Mouse (Mus musculus): Measurements from ENCODE around the gene Zfand2a. TPM values are rescaled to one million over a fixed set of nuclear protein-coding genes. Genes with fewer than 3 reads are reported as not detected.
A peak's percentile ranks its signal among the peaks of the same experiment; 100 is the strongest.

Zfand2a gene
- 10 to 100 TPM; 53.9 to 60.0 TPM for total RNA-seq (2021)
- long read RNA-seq, experiment 1, transcript Zfand2a-202 (7 exons, 3,121 nt): major isoform, 7 of 14 reads
- long read RNA-seq, experiment 1, partial matches to known transcripts: 0 of 14 reads
- long read RNA-seq, experiment 1, other reads (novel, unspliced or antisense): 3 of 14 reads
- long read RNA-seq, experiment 2, transcript Zfand2a-202 (7 exons, 3,121 nt): major isoform, 7 of 16 reads
- long read RNA-seq, experiment 2, transcript Zfand2a-201 (7 exons, 3,169 nt): minor isoform, 5 of 16 reads
- long read RNA-seq, experiment 2, partial matches to known transcripts: 0 of 16 reads
- long read RNA-seq, experiment 2, other reads (novel, unspliced or antisense): 4 of 16 reads

DNA sequence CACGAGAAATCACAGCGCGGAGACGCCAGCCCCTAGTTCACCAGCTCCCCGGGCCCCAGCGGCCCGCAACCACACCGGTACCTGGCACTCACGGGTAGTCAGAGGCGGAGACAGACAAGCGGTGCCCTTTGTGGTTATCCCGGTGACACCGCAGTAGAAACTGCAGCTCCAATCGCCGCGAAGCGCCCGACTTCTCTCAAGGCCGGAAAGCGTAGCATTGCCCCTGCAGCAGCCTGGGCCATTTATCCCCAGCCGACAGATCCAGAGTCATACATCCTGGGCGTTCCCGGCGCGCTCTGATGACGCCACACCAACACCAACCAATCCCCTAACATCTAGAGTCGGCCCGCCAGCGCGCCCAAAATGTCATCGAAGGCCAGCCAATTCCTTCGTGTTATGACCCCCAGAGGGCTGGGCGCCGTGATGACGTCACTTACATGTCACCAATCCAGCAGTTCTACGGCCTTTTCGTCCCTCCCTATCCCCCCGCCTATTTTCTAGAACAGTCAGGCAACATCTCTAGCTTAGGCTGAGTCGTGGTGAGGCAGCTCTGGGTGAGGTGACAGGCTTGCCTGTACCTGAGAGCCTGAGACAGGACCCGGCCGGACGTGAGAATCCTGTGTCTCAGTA is at the start of gene Zfand2a:
Gene Zfand2a (minus strand): TSS at position 365 of the 630 bp plus-strand sequence.
- DNase-seq (ENCODE audit: extremely low spot score in 1 of 2, low spot score in 2 of 2): peak; percentile 99
- peak within 1 kb of the TSS; percentile 95 for H3K4me3 ChIP-seq
- no peak for TF ChIP-seq CTCF (IDR thresholded peaks at IDR 0.05)
- intact Hi-C loops (cut with DNase I): no loop called here
- H3K27ac ChIP-seq: peak within 1 kb of the TSS; percentile 95

DNA sequence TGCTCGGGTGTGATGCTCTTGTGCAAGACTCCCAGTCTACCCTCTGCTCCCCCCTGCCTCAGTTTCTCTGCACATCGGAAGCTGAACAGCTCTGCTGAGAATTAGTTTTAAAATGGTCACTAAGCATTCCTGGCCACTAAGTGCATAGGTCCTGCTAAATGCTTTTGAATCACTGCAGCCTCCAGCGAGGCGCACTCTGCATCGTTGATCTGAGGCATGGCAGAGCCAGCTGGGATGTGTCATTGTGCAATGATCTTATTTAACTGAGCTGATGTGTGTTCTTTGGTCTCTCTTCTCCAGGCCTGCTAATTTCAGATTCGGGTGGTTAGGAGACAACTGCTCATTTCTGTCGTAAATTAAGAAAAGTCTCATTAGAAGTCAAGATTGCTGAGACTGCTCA is 44.5 kb upstream of the Zfand2a start:
- DNase-seq (ENCODE audit: extremely low spot score in 1 of 2, low spot score in 2 of 2): no peak
- Histone ChIP-seq H3K27ac (no peak overlapping the region), H3K4me3 (no peak overlapping the region)
- intact Hi-C loops (cut with DNase I): no loop called here
- no peak for TF ChIP-seq CTCF (IDR thresholded peaks at IDR 0.05)

DNA sequence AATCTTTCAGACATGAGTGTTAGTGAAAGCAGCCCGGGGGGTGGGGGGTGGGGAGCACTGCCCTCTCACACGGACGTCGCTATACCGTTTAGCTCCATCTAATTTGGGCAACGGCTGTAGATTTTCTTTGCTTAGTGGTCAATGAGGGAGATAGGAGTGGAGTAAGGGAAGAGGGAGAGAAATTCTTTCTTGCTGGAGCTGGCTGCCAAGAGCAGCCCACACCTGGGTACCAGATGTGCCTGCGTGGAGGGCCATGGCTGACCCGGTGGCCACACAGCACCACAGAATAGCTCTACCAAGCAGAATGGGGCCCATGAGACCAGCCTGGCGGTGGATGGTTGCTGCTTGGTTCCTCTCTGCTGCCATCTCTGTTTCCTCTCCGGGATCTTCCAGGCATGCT is 37.6 kb upstream of the Zfand2a start:
- no peak overlapping the region for H3K27ac ChIP-seq
- TF ChIP-seq CTCF (IDR thresholded peaks at IDR 0.05): no peak
- intact Hi-C loops (cut with DNase I): no loop called here
- DNase-seq (ENCODE audit: extremely low spot score in 1 of 2, low spot score in 2 of 2): no peak
- no peak overlapping the region for H3K4me3 ChIP-seq

DNA sequence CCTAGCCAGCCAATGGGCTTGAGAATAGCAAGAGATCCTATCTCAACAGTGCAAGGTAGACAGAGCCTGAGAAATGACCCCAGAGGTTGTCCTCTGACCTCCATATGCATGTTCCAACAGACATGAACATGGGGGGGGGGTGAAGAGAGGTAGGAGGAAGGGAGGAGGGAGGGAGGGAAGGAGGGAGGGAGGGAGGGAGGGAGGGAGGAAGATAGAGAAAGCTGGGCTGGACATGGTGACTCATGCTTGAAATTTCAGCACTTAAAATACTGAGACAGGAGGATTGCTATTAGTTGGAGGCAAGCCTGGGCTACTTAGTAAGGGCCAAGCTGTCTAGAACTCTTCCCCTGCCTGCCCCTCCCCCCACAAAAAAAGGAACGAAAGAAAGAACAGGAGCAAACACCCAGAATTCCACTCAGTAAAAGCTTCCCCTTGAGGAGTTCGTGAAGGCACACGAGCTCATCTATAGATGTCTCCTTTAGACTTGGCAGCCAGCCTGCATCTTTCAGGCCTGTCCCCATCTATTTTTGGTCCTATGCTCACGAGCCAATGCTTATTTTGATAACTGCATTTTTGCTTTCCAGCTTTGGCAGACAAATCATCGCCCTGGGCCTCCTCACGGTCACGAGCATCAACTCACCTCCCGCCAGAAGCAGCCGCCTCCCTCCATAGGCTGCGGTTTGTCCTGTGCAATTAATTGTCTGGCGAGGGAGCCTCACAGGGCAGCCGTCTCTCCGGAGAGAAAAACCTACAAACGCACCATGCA is 35.9 kb upstream of the Zfand2a start:
- no peak for TF ChIP-seq CTCF (IDR thresholded peaks at IDR 0.05)
- DNase-seq (ENCODE audit: extremely low spot score in 1 of 2, low spot score in 2 of 2): no peak
- intact Hi-C loops (cut with DNase I): no loop called here
- H3K27ac ChIP-seq: no peak overlapping the region
- no peak overlapping the region for H3K4me3 ChIP-seq

DNA sequence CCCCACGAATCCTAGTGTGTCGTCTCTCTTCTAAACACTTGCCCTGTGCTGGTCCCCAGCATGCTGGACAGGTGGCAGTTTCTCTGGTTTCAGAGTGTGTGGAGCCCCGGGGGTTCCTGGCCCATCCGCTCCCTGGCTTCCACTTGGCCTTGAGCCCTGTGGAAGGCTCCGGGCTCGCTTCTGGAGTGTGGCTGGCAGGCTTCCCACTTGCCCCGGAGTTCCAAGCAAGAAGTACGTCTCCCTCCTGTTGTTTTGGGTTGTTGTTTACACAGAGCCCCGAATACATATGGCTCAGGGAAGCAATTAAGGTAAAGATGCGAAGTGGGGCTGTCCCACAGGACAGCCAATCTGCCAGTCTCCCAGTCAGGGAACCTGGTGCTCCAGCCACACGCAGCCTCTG is 31.9 kb upstream of the Zfand2a start:
- Histone ChIP-seq H3K27ac (no peak overlapping the region), H3K4me3 (no peak overlapping the region)
- TF ChIP-seq CTCF (IDR thresholded peaks at IDR 0.05): no peak
- intact Hi-C loops (cut with DNase I): no loop called here
- no peak for DNase-seq (ENCODE audit: extremely low spot score in 1 of 2, low spot score in 2 of 2)

DNA sequence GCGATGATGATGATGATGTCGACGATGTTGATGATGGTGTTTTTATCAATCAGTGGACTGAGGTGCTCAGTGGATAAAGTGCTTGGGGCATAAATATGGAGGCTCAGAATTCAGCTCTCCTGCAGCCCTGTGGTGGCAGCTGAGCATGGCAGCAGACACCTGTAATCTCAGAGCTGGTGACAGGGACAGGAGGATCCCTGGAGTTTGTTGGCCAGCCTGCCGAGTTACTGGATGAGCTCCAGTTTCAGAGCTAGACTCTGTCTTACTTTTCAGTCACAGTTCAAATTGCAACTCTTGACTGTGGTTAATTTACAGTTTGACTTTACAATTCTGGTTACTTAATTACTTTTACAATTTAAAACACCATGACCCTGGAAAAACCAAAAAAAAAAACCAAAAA is 27.9 kb upstream of the Zfand2a start:
- H3K4me3 ChIP-seq: no peak overlapping the region
- intact Hi-C loops (cut with DNase I): no loop called here
- no peak overlapping the region for H3K27ac ChIP-seq
- TF ChIP-seq CTCF (IDR thresholded peaks at IDR 0.05): no peak
- DNase-seq (ENCODE audit: extremely low spot score in 1 of 2, low spot score in 2 of 2): no peak

DNA sequence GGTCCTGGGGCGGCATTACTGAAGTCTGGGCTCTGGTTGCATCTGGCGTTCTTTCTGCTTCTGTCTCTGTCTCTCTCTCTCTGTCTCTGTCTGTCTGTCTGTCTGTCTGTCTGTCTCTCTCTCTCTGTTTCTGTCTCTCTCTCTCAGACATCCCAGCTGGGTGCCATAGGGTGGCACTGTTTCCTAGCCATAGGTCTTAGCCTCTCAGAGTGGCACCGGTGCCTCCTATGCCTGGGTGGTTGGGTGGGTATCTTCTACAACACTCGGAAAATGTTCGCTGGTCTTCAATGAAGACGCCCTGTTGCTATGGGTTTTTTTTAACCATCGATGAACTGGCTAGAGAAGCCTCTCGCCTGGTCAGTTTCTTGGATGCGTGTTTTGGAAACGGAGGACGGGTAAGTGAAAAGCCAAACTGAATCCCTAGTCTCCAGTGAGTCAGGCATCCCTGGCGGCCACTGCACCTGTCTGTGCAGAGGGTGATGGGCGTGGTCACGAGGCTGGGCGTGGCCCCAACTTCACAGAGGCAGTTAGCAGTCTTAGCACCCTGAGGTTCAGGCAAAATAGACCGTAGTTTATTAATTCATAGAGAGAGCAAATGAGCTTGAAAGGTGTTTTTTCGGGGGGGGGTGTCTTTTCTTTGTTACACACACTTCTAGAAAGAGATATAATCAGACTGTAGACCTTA is 26.5 kb upstream of the Zfand2a start:
- Histone ChIP-seq H3K27ac (no peak overlapping the region), H3K4me3 (no peak overlapping the region)
- peak; percentile 11 for TF ChIP-seq CTCF (IDR thresholded peaks at IDR 0.05)
- DNase-seq (ENCODE audit: extremely low spot score in 1 of 2, low spot score in 2 of 2): no peak
- intact Hi-C loops (cut with DNase I): no loop called here

DNA sequence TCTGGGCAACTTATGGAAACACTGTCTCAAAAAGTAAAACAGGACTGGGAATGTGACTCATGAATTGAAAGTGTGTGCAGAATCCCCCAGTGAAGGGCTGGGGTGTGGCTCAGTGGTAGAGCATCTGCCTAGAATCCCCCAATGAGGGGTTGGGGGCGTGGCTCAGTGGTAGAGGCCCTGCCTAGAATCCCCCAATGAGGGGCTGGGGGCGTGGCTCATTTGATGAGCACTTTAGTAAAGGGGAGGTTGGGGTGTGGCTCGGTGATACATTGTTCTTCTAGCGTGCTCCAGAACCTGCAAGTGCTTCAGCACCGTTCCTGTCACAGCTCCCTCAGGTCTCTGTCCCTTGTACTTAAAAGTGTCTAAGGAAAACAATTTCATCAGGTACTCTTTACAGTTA is 21.9 kb upstream of the Zfand2a start:
- no peak for DNase-seq (ENCODE audit: extremely low spot score in 1 of 2, low spot score in 2 of 2)
- no peak for TF ChIP-seq CTCF (IDR thresholded peaks at IDR 0.05)
- intact Hi-C loops (cut with DNase I): no loop called here
- no peak overlapping the region for H3K4me3 ChIP-seq
- no peak overlapping the region for H3K27ac ChIP-seq

DNA sequence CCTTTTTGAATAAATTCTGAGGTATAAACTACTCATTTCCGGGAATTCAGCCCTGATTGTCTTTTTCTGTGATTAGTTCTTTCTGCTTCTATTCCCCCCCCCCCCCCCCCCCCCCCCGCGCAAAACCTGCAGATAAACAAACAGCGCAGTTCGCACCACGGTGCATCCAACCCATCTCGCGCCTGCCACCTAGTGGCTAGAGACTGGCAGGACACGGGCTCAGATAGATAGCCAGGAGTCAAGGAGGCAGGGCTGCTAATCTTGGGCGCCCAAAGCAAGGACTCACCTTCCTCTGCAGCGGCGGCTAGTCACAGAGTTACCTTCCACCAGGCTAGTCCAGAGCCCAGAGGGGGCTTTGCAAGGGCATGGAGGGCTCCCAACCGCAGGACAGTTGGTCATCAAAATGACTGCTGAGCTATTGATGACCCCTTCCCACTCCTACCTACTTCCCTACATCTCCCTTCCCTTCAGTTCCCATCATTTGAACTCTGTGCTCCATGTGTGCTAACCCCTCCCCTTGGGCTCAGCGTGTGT is 20.8 kb upstream of the Zfand2a start:
- TF ChIP-seq CTCF (IDR thresholded peaks at IDR 0.05): peak; percentile 80
- Histone ChIP-seq H3K27ac (no peak overlapping the region), H3K4me3 (no peak overlapping the region)
- intact Hi-C loops (cut with DNase I): no loop called here
- peak; percentile 72 to 80 for DNase-seq (ENCODE audit: extremely low spot score in 1 of 2, low spot score in 2 of 2)

DNA sequence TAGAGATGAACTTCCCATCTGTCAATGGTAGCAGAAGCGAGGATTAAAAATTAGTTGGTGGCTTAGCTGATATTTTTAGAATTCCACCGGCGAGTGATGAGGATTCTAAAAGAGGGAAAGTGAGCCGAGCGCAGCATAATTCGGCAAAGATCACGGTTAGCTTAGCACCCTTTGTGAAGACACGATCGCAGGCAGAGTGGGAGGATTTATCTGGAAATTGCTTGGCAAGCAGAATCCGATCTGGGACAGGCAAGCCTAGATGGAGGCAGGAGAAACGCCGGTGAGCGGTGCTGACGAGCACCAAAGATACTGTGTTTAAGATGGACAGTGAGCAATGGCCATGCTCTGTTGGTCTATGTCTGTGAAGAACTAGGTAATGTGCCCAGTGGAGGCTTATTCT is 17.9 kb upstream of the Zfand2a start:
- DNase-seq (ENCODE audit: extremely low spot score in 1 of 2, low spot score in 2 of 2): peak in 1 of 2 experiments; percentile 23
- no peak overlapping the region for H3K27ac ChIP-seq
- intact Hi-C loops (cut with DNase I): no loop called here
- no peak overlapping the region for H3K4me3 ChIP-seq
- no peak for TF ChIP-seq CTCF (IDR thresholded peaks at IDR 0.05)

DNA sequence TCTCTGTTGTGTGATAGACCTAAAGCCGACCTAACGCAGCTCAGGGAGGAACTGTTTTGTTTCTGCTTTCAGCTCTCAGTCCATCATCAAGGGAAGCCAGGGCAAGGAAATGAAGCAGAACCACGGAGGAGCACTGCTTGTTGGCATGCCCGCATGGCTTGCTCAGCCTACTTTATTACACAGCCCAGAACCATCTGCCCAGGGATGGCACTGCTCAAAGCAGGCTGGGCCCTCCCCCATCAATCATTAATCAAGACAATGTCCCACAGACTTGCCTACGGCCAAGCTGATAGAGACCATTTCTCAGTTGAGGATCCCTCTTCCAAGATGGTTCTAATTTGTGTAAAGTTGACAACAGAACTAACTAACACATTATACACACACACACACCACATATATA is 14.4 kb upstream of the Zfand2a start:
- intact Hi-C loops (cut with DNase I): no loop called here
- Histone ChIP-seq H3K4me3 (no peak overlapping the region), H3K27ac (no peak overlapping the region)
- TF ChIP-seq CTCF (IDR thresholded peaks at IDR 0.05): no peak
- DNase-seq (ENCODE audit: extremely low spot score in 1 of 2, low spot score in 2 of 2): no peak

Measured in left cerebral cortex, adult 2 months (tissue).